Mouse (Mus musculus): ENCODE data around the gene Nkiras2. TPM values are rescaled to one million over a fixed set of nuclear protein-coding genes. Genes with fewer than 3 reads are reported as not detected.

Gene Nkiras2
- polyA plus RNA-seq, 1 experiment from 2014 or later = 103 TPM

Other genes starting within 250 kb of the Nkiras2 start
- gene Jup, start 221.5 kb upstream of the Nkiras2 start, polyA plus RNA-seq (2016; fragmentation: Nextera tagmentation; extraction: Ambion mirVana) = 46.4 and 53.8 TPM in 2 replicates
- 19.7 and 25.4 TPM in 2 replicates for gene P3h4, start 204.4 kb upstream of the Nkiras2 start, polyA plus RNA-seq (2016; fragmentation: Nextera tagmentation; extraction: Ambion mirVana)
- gene Fkbp10, start 203.5 kb upstream of the Nkiras2 start, polyA plus RNA-seq (2016; fragmentation: Nextera tagmentation; extraction: Ambion mirVana) = 44.5 and 48.0 TPM in 2 replicates
- 93.9 and 100.0 TPM in 2 replicates for gene Nt5c3b, start 177.4 kb upstream of the Nkiras2 start, polyA plus RNA-seq (2016; fragmentation: Nextera tagmentation; extraction: Ambion mirVana)
- gene Klhl10, start 177.3 kb upstream of the Nkiras2 start, polyA plus RNA-seq (2016; fragmentation: Nextera tagmentation; extraction: Ambion mirVana) = 0.75 and 0.89 TPM in 2 replicates
- 13.7 and 15.3 TPM in 2 replicates for gene Klhl11, start 146.5 kb upstream of the Nkiras2 start, polyA plus RNA-seq (2016; fragmentation: Nextera tagmentation; extraction: Ambion mirVana)
- 366 and 368 TPM in 2 replicates for gene Acly, start 91.2 kb upstream of the Nkiras2 start, polyA plus RNA-seq (2016; fragmentation: Nextera tagmentation; extraction: Ambion mirVana)
- gene Ttc25, start 73.6 kb upstream of the Nkiras2 start, polyA plus RNA-seq (2016; fragmentation: Nextera tagmentation; extraction: Ambion mirVana) = 2.4 and 2.6 TPM in 2 replicates
- gene Cnp, start 44.3 kb upstream of the Nkiras2 start, polyA plus RNA-seq (2016; fragmentation: Nextera tagmentation; extraction: Ambion mirVana) = 19.7 and 20.4 TPM in 2 replicates
- gene Dnajc7, start 924 bp downstream of the Nkiras2 start, polyA plus RNA-seq (2016; fragmentation: Nextera tagmentation; extraction: Ambion mirVana) = 310 and 329 TPM in 2 replicates
- gene Zfp385c, start 73.2 kb downstream of the Nkiras2 start, polyA plus RNA-seq (2016; fragmentation: Nextera tagmentation; extraction: Ambion mirVana) = 0.34 and 0.97 TPM in 2 replicates
- 1.9 and 2.3 TPM in 2 replicates for gene Dhx58, start 85.0 kb downstream of the Nkiras2 start, polyA plus RNA-seq (2016; fragmentation: Nextera tagmentation; extraction: Ambion mirVana)
- 59.8 and 65.7 TPM in 2 replicates for gene Kat2a, start 93.2 kb downstream of the Nkiras2 start, polyA plus RNA-seq (2016; fragmentation: Nextera tagmentation; extraction: Ambion mirVana)
- 0.26 TPM in 1 of 2 replicates, not detected in the other for gene Hspb9, start 94.6 kb downstream of the Nkiras2 start, polyA plus RNA-seq (2016; fragmentation: Nextera tagmentation; extraction: Ambion mirVana)
- 17.1 and 23.4 TPM in 2 replicates for gene Rab5c, start 119.0 kb downstream of the Nkiras2 start, polyA plus RNA-seq (2016; fragmentation: Nextera tagmentation; extraction: Ambion mirVana)
- 6.1 and 6.9 TPM in 2 replicates for gene Kcnh4, start 140.7 kb downstream of the Nkiras2 start, polyA plus RNA-seq (2016; fragmentation: Nextera tagmentation; extraction: Ambion mirVana)
- gene Hcrt, start 143.7 kb downstream of the Nkiras2 start, polyA plus RNA-seq (2016; fragmentation: Nextera tagmentation; extraction: Ambion mirVana) = not detected in 2 replicates
- 3.7 and 5.1 TPM in 2 replicates for gene Ghdc, start 151.7 kb downstream of the Nkiras2 start, polyA plus RNA-seq (2016; fragmentation: Nextera tagmentation; extraction: Ambion mirVana)
- 18.8 and 19.4 TPM in 2 replicates for gene Stat5b, start 231.5 kb downstream of the Nkiras2 start, polyA plus RNA-seq (2016; fragmentation: Nextera tagmentation; extraction: Ambion mirVana)
- 1.5 and 1.8 TPM in 2 replicates for gene Stat5a, start 240.1 kb downstream of the Nkiras2 start, polyA plus RNA-seq (2016; fragmentation: Nextera tagmentation; extraction: Ambion mirVana)